Mouse (Mus musculus) hindbrain, embryonic 11.5 days (tissue): ENCODE measurements around the gene Smc4. TPM values are rescaled to one million over a fixed set of nuclear protein-coding genes. Genes with fewer than 3 reads are reported as not detected.
"Not testable (repeated sequence)": the region's sequence is repeated elsewhere in the genome, so short reads cannot be mapped to it uniquely, and the experiment has no call there.

Experiments
- ATAC-seq: fragments of 200-750 bp; cut with Nextera tagmentation; 2 replicates; pipeline ENCODE4 v1.8.0; 2017; ENCODE audit warnings: mild to moderate bottlenecking, moderate TSS enrichment, moderate library complexity; ENCODE audit not compliant: low FRiP score
- DNase-seq: peaks from one replicate; pipeline ENCODE4 v3.0.0-alpha.2; 2015; ENCODE audit warnings: low spot score
- H3K27ac ChIP-seq: fragments of 300-500 bp; sonication (generic); 2 replicates; pipeline ENCODE4 v1.5.1; 2014; ENCODE audit warnings: mild to moderate bottlenecking, low read depth, low read length
- H3K27me3 ChIP-seq: fragments of 300-500 bp; sonication (generic); 2 replicates; pipeline ENCODE4 v1.6.1; 2014; ENCODE audit warnings: mild to moderate bottlenecking, low read length, moderate library complexity, mixed read lengths; ENCODE audit not compliant: control insufficient read depth, insufficient read depth
- H3K36me3 ChIP-seq: fragments of 300-500 bp; sonication (generic); 2 replicates; pipeline ENCODE4 v1.6.1; 2014; ENCODE audit warnings: mild to moderate bottlenecking, low read length, moderate library complexity, mixed read lengths; ENCODE audit not compliant: control insufficient read depth, insufficient read depth
- H3K4me1 ChIP-seq: fragments of 300-500 bp; sonication (generic); replicated peaks from 2 replicates; pipeline ENCODE4 v1.6.1; 2014; ENCODE audit warnings: low read length, mixed read lengths; ENCODE audit not compliant: control insufficient read depth, insufficient read depth
- H3K4me2 ChIP-seq: fragments of 300-500 bp; sonication (generic); replicated peaks from 2 replicates; pipeline ENCODE4 v1.6.1; 2014; ENCODE audit warnings: mild to moderate bottlenecking, low read depth, low read length
- H3K4me3 ChIP-seq: fragments of 300-500 bp; sonication (generic); 2 replicates; pipeline ENCODE4 v1.5.1; 2014; ENCODE audit warnings: low read depth, low read length
- H3K9ac ChIP-seq: fragments of 300-500 bp; sonication (generic); 2 replicates; pipeline ENCODE4 v1.6.1; 2014; ENCODE audit warnings: low read depth, low read length
- H3K9me3 ChIP-seq: fragments of 300-500 bp; sonication (generic); 2 replicates; pipeline ENCODE4 v1.6.1; 2016; ENCODE audit warnings: low read length; ENCODE audit not compliant: control insufficient read depth
- WGBS: fragments of 180-500 bp; shearing (Covaris S2); extraction: QIAGEN DNeasy Blood & Tissue Kit; methylation state at CpG from one replicate; pipeline ENCODE4 v1.1.7; 2014; 5-methylcytosine and 5-hydroxymethylcytosine counted together
- polyA plus RNA-seq: library from polyadenylated mRNA; unstranded; fragments of >200 nt; fragmentation: Nextera tagmentation; extraction: Ambion mirVana; gene quantifications from 2 replicates; pipeline ENCODE4 v1.2.1, GENCODE M21; 2014

Gene Smc4
- polyA plus RNA-seq, 1 experiment from 2014 or later: 193 TPM

DNA sequence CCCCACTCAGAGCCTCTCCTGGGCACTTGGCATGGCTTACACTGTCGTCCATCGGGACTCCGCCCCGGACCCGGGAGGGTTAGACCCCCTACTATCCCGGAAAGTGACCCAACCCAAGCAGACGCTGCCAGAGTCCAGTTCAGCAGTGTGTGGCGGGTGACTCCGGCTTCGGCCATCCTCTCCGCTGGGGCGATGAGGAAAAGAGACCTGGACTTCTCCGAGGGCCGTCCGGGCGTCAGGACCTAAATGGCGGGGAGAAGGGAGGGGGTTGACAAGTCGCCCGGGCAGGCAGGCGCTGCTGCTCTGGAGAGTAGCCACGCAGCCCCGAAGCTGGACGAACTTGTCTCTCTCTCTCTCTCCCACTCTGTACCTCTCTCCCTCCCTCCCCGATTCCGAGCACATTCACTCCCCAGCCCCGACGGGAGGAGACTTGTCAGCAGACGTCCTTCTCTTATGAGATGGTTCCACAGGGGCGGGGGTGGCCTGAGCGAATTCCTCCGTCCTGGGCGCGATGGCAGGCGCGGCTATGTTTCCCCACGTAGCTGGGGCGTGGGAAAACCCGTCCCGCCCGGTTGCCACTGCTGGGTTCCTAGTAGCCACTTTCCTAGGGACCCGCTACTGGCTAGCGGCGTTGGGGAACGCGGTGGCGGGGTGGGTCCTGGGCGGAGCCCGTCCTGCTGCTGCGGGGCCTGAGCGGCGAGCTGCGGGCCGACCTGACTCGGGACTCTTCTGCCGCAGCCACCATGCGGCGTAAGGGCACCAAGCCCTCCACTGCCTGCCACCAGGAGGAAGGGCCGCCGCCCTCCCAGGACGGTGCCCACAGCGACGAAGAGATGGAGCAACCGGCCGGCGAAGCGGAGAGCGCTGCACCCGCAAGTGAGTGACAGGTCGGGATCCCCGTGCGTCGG lies 1.1 kb downstream of the Smc4 start:
- Histone ChIP-seq H3K27me3 (no peaks in the 10 kb centered on the region), H3K4me3 (peak overlapping the region; percentile 93), H3K9ac (peak overlapping the region; percentile 87), H3K4me1 (no peaks in the 10 kb centered on the region), H3K4me2 (peak overlapping the region; percentile 77), H3K36me3 (no peaks in the 10 kb centered on the region), H3K9me3 (no peaks in the 10 kb centered on the region), H3K27ac (peak overlapping the region; percentile 84)
- WGBS: under 1% methylated on average over 70 of the region's 72 CpGs
- ATAC-seq (peak; percentile 62), DNase-seq (peak; percentile 74)

- Histone ChIP-seq H3K9ac (peak overlapping the region; percentile 87), H3K4me3 (peak overlapping the region; percentile 93), H3K9me3 (no peaks in the 10 kb centered on the region), H3K27ac (peak overlapping the region; percentile 84), H3K4me2 (peak overlapping the region; percentile 77), H3K27me3 (no peaks in the 10 kb centered on the region), H3K36me3 (no peaks in the 10 kb centered on the region), H3K4me1 (no peaks in the 10 kb centered on the region)
- DNase-seq (no peak), ATAC-seq (no peak)
- WGBS: 7% methylated on average over 21 of the region's 21 CpGs
These were observed 1.8 kb downstream of the Smc4 start for GRCm38 (mm10) chr3:69006246-69006760.

DNA sequence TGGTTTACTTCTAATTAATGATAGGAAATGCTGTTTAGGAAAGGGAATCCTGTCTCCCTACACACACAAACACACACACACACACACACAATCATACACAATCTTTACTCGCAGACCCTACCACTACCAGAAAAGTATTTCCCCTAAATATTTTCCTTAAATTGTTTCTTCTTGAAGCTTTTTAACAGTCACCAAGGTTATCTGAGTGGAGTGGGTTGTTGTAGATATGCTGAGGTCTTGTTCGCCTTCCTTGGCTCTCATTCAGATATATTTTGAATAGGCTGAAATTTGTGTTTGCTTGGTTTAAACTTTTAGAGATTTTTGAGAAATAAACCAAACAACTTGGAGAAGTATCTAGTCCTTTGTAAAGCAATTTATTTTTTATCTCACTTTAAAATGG lies 4.3 kb downstream of the Smc4 start:
- H3K36me3 ChIP-seq: no peaks in the 10 kb centered on the region
- no peaks in the 10 kb centered on the region for H3K27me3 ChIP-seq
- H3K27ac ChIP-seq: no peak overlapping the region
- H3K4me3 ChIP-seq: no peak overlapping the region
- DNase-seq: no peak
- no peaks in the 10 kb centered on the region for H3K9me3 ChIP-seq
- WGBS: 91% methylated on average over 2 of the region's 2 CpGs
- no peaks in the 10 kb centered on the region for H3K4me1 ChIP-seq
- H3K9ac ChIP-seq: no peak overlapping the region
- ATAC-seq: no peak
- H3K4me2 ChIP-seq: no peak overlapping the region

GRCm38 (mm10) chr3:69017181-69017580 lies 12.6 kb downstream of the Smc4 start:
- Histone ChIP-seq H3K27ac (no peak overlapping the region), H3K4me1 (no peaks in the 10 kb centered on the region), H3K36me3 (peaks cover 6% of the 10 kb centered on the region), H3K27me3 (no peaks in the 10 kb centered on the region), H3K9me3 (no peaks in the 10 kb centered on the region), H3K9ac (no peak overlapping the region), H3K4me2 (no peak overlapping the region), H3K4me3 (no peak overlapping the region)
- WGBS: 89% methylated on average over 3 of the region's 3 CpGs
- DNase-seq (no peak), ATAC-seq (no peak)

- not testable (repeated sequence) for H3K9ac ChIP-seq, H3K27ac ChIP-seq, H3K4me3 ChIP-seq, H3K36me3 ChIP-seq, H3K4me2 ChIP-seq, DNase-seq, H3K9me3 ChIP-seq, ATAC-seq, H3K4me1 ChIP-seq, H3K27me3 ChIP-seq
- 98% methylated on average over 2 of the region's 2 CpGs for WGBS
These were observed 14.1 kb downstream of the Smc4 start for GRCm38 (mm10) chr3:69018635-69019034.

GRCm38 (mm10) chr3:69020285-69020684 lies 15.7 kb downstream of the Smc4 start:
- Histone ChIP-seq H3K9me3 (no peaks in the 10 kb centered on the region), H3K9ac (no peak overlapping the region), H3K36me3 (peaks cover 6% of the 10 kb centered on the region), H3K4me1 (no peaks in the 10 kb centered on the region), H3K4me2 (no peak overlapping the region), H3K27me3 (no peaks in the 10 kb centered on the region), H3K4me3 (no peak overlapping the region), H3K27ac (no peak overlapping the region)
- no peak for ATAC-seq
- whole genome bisulfite sequencing: 97% methylated on average over 2 of the region's 2 CpGs
- DNase-seq: peak; percentile 39

DNA sequence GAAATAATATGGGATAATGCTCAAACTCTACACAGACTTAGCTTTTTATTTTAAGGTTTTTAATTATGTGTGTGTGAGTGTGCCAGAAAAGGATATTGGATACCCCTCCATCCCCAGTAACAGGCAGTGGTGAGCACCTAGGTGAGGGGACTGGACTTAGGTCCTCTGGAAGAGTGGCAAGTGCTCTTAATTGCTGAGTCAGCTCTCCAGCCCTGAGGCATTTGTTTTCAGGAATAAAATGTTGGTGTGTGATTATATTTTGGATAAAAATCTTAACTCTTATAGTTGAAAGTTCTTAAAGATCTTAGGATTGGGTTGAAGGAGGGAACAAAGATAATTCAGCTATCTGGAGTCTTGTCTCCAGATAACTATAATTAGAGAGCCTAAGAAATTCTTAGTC lies 16.2 kb downstream of the Smc4 start:
- Histone ChIP-seq H3K9ac (no peak overlapping the region), H3K4me3 (no peak overlapping the region), H3K4me2 (no peak overlapping the region), H3K4me1 (no peaks in the 10 kb centered on the region), H3K9me3 (no peaks in the 10 kb centered on the region), H3K27me3 (no peaks in the 10 kb centered on the region), H3K36me3 (peaks cover 6% of the 10 kb centered on the region), H3K27ac (no peak overlapping the region)
- ATAC-seq (no peak), DNase-seq (no peak)

GRCm38 (mm10) chr3:69026133-69026783 lies 21.7 kb downstream of the Smc4 start:
- no peak overlapping the region for H3K4me3 ChIP-seq
- 0 out of 2 replicates have a peak, but pooled peaks cover 10% of the 10 kb centered on the region for H3K36me3 ChIP-seq
- DNase-seq: no peak

More at GRCm38 (mm10) chr3:69026133-69026783, 21.7 kb downstream of the Smc4 start:
- Histone ChIP-seq H3K27me3 (no peaks in the 10 kb centered on the region), H3K9me3 (no peaks in the 10 kb centered on the region), H3K9ac (no peak overlapping the region), H3K4me1 (no peaks in the 10 kb centered on the region), H3K27ac (no peak overlapping the region), H3K4me2 (no peak overlapping the region)
- 93% methylated on average over 1 of the region's 1 CpGs for WGBS
- ATAC-seq: no peak
